Mouse (Mus musculus): ENCODE measurements at regions not wholly inside any gene's neighbourhood (a gene's known extent, or its start where the extent isn't known, plus 50 kb on each side); places are given as distances from the start of the nearest gene placed in this dataset.

DNA sequence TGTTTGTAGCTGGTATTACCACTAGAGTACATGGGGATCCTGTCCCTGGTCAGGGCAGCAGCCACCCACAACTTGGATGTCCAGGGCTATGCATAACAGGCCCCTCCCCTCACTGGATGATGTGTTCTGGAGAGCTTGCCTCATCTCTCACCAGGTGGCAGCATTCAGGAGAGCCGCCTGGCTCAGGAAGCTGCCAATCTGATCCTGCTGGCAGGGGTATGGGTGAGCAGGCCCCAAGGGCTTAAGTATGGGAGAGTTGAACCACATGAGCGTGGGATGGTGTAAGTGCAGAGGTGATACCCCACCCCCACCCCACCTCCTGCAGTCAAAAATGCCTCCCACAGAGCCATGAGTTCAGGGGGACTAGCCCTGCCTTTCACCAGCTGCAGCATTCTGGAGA is 110.0 kb upstream of the Usp24 start:
- no peak for DNase-seq
- intact Hi-C loops (cut with DNase I) = no loop called here

DNA sequence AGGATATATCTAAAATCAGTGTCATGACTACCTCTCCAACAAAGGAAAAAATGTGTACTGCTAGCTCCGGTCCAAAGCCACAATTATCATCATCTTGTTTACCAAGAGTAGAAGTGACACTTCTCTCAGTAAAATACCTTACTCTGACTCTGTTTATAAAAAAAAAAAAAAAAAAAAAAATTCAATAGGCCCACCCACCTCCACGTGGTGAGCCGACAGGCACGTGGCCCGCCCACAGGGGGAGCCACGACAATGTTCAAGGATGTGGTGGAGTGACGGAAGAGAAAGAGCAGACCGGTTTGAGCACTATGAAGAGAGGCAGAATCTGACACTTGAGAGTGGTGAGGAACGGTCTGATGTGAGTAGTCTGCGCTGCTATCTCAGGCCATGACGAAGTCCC is 106.5 kb upstream of the Usp24 start:
- no peak for DNase-seq
- intact Hi-C loops (cut with DNase I) = no loop called here

DNA sequence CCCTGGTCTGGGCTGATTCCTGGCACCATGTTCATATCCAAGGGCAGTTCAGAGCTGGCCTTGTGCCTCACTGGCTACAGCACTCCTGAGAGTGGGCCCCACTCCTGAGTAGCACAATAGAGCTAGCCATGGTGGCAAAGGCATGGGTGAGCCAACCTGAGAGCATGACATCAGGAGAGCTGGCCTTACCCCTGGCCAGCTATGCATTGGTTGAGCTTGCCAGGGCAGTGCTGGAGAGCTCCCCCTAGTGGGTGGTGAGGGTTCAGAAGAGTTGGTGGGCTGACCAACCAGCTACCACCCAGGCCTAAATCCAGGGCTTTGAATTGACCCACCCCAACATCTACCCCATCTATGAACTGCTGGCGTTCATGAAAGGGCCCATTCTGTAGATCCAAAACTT is 106.0 kb upstream of the Usp24 start:
- intact Hi-C loops (cut with DNase I) = no loop called here

DNA sequence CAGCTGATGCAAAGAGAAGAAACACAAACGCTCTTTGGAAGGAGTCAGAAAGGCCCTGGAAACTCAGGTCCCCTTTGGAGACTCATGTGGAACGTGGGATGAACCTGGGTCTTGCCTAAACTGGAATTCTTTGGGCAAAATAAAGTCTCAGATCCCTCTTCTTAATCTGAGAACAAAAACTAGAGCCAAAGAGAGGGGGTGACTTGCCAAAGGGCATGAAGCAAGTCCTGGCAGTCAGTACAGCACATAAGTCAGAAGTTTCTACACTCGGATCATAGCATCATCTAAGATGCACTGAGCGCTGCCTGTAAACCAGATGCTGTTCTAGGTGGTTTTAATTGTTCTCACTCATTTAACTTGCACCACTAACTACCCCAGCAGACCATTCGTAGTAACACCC is 101.8 kb upstream of the Usp24 start:
- no peak for DNase-seq
- intact Hi-C loops (cut with DNase I) = no loop called here

More for the DNA sequence above, 106.0 kb upstream of the Usp24 start:
- DNase-seq = no peak

DNA sequence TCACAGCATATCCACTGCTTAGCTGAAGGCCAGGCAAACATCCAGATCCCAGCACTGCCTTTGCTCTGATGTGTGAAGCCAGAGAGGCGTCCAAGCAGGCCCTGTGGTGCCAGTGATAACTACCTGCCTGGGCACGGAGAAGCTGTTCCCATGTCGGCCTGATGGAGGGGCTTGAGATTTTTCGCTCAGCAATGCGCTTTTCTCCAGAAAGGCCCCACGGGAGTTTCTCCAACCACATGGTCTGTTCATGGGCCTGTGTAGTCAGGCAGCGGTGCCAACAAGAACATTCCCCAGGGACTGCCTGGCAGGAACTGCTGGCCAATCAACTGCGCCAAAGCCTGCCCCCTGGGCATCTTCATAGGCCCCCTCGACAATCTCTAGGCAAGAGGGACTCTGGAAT is 95.4 kb upstream of the Usp24 start:
- DNase-seq = no peak
- intact Hi-C loops (cut with DNase I) = no loop called here

DNA sequence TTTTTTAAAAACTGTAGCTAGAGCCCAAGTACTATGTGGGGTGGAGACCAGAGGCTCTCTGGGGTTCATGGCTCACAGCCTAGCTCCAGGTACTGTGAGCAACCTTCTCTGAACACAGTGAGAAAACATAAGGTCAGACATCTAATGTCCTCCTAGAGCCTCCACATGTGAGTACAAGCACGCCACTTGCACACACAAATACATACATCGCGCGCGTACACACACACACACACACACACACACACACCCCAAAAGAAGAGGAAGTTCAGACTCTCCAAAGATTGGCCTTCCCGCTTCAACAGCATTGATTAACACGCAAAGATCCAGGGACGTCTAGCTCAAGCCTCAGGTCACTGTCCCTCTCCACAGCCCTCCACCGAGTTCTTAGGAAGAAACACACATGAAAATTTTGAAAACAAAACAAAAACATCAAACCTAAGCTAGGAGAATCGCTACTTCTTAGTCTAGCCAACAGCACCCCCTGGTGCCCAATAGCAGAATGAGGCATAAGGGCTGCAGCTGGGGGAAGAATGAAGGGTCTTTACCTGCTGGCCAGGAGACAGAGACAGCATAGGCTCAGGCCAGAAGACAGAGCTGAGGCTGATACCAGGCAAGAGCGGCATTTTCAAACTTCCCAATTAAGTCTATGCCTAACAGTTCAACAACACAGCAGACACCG is 90.7 kb upstream of the Usp24 start:
- DNase-seq = peak; percentile 60 to 75
- intact Hi-C loops (cut with DNase I) = loop anchor here (1.0 to 5.0 kb wide), 2 partner anchors 1073 to 1193 kb away; no protein-coding TSS in a partner anchor

DNA sequence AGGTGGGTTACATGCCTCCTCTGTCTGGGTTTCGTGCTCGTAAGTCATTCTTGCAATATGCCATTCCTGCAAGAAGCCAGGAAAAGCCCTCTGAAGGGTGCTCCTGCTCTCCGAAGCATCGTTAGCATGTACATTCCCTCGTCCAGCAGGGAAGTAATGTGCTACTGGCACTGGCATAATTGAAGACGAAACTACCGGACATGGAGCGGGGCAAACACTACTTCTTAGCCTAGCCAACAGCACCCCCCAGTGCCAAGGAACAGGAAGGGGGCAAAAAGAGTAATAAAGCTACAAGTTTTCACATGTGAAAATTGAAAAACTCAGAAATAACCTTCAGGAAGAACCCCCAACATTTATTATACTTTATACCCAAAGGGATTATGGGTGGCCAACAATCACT is 88.6 kb upstream of the Usp24 start:
- intact Hi-C loops (cut with DNase I) = loop anchor here (2.0 to 5.0 kb wide), 2 partner anchors 1195 to 1317 kb away; no protein-coding TSS in a partner anchor
- DNase-seq = no peak

DNA sequence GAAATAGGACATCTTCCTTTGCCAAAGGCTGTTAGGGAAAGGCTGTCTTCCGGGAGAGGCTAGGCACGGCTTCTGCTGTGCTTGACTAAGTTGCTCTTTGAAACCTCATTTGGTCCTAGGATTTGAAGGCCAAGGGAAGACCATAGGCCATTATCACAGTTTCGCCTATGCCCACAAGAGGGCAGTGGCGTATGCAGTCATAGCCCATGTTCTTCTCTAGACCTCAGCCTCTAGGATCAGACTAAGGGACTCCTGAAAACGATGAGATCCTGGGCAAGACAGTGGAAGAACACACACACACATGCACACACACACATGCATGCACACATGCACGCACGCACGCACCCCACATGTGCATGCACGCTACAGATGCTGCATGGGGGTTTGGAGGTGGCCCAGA is 87.5 kb upstream of the Usp24 start:
- intact Hi-C loops (cut with DNase I) = loop anchor here (1.0 to 5.0 kb wide), 2 partner anchors 148 to 1196 kb away; no protein-coding TSS in a partner anchor
- peak; percentile 81 to 88 for DNase-seq

DNA sequence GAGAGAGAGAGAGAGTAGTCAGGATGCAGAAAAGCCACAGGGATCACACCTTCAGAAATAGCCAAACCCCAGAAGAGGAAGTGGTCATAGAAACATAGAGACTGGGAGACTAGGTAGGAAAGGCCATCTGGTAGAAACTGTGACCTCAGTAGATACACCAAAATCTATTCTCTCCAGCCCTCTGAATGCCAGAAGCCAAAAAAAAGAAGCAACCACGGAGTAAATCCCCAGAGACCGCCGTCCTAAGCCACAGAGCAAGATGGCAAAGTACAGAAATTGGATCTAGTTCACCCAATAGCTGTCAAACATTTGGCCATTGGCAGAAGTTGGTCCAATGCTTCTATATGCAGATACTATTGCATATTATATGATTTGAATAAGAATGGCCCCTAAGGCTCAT is 86.5 kb upstream of the Usp24 start:
- intact Hi-C loops (cut with DNase I) = loop anchor here (5.0 kb wide), 1 partner anchor 1197 kb away; no protein-coding TSS in a partner anchor
- no peak for DNase-seq

DNA sequence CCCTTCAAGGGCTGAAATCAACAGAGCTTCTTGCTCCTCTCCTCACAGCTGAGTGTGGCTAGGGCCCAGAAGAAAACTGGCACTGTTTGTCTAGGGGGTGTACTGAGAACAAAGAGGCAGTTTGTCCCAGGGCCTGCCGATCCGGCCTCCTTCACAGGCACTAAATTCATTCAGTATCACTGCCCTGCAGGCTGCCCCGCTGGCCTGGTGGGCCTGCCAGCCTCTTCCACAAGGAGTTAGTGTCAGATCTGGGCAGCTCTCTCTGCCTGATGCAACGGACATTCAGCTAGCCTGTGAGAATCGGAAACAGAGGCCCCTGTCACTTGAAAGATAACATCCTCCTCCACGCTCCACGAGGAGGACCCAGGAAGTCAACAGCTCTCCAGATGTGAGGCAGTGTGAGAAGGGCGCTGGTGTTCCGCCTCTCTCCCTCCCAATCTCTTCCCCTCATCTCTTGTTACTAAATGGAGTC is 83.5 kb upstream of the Usp24 start:
- intact Hi-C loops (cut with DNase I) = loop anchor here (5.0 kb wide), 1 partner anchor 85 kb away; the partner anchor contains the start of gene Usp24
- peak; percentile 50 to 59 for DNase-seq

DNA sequence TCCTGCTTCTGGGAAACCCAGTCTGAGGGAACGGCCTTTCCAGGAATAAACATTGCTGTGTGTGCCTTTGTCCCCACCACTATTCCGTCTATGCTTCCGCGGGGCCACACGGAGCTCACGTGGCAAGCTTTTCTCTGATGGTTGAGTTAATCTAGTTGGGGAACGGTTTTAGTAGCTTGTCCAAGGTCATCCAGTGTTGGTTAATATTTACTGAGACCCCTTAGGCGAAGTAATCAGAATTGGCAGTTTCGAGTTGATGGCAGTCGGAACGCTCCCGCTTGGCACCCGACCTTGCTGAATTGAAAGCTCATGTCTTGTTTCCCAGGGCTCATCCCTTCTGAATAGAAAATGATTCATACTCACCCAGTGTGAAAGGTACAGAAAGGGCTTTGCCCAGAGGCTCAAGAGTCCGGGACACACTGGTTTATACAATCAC is 71.6 kb upstream of the Usp24 start:
- intact Hi-C loops (cut with DNase I) = no loop called here
- no peak for DNase-seq

DNA sequence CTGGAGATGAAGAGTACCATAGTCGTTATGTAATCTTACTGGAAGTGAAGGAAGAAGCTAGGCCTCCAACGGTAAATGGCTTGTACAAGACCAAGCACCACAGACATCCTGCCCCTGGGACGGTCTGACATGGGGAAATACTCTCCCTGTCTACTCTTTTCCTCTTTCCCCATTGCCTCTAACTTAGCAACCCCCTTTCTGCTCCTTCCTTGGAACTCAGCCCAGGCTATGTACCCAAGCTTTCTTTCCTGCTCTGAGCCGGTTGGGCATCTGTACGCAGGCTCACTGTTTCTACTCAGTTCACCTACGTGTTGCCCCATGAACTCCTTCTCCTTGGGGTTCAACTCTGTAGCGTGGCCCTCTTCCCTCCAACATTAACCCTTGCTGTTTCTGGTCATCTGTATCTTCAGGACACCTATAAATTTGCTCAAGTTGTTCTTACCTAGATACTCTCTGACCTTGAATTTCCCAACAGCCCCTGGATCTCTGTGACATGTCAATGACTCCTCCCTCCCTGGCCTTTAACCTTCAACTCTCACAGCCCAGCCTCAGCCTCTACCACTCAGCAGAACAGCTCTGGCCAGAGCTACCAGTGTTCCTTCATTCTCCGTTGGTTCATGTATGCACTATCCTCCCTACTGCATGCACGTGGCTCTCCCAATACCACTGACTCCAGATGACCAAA is 71.0 kb upstream of the Usp24 start:
- intact Hi-C loops (cut with DNase I) = no loop called here
- no peak for DNase-seq

DNA sequence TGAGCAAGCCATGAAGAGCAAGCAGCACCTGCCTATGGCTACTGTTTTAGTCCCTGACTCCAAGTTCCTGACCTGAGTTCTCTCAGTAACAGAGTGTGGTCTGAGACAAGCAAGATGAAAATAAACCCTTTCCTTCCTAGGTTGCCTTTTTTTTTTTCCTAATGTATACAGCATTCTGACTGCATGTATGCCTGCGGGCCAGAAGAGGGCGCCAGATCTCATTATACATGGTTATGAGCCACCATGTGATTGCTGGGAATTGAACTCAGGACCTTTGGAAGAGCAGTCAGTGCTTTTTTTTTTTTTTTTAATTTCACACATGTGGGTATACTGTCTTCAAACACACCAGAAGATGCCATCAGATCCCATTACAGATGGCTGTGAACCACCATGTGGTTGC is 69.3 kb upstream of the Usp24 start:
- no peak for DNase-seq
- intact Hi-C loops (cut with DNase I) = no loop called here

DNA sequence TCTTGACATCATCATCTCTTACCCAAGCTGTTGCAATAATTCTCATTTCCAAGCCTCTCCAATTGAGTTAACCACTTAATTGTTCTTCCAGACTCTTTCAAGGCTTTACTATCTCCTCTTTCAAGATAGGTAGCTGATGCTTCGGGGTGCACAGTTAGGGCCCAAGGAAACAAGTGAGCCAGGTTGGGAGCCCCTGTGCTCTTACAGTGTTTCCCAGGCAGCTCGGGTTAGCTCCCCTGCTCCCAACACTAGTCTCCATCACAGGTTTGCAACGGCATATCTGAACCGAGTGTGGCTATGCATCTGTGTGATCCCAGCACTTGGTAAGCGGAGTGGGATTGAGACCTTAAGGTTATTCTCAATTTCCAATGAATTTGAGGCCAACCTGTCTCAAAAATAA is 68.6 kb upstream of the Usp24 start:
- intact Hi-C loops (cut with DNase I) = no loop called here
- no peak for DNase-seq

DNA sequence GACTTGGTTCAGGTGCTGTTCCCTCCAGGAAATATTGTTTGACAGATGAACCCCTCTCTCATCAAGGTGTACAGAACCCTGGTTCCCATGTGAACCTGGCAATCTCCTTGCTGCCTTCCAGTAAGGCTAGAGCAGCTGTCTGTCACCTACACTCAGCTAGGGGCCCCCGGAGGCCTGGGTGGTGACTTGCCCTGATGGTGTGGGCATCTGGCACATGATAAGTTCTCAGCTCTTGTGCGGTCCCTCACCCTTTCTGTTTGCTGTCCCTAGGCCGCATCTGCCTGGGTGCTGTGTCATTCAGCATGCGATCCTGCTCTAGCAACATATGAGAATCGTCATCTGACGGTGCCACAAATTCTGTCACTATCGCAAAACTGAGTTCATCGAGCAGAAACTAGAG is 67.7 kb upstream of the Usp24 start:
- DNase-seq = no peak
- intact Hi-C loops (cut with DNase I) = no loop called here

DNA sequence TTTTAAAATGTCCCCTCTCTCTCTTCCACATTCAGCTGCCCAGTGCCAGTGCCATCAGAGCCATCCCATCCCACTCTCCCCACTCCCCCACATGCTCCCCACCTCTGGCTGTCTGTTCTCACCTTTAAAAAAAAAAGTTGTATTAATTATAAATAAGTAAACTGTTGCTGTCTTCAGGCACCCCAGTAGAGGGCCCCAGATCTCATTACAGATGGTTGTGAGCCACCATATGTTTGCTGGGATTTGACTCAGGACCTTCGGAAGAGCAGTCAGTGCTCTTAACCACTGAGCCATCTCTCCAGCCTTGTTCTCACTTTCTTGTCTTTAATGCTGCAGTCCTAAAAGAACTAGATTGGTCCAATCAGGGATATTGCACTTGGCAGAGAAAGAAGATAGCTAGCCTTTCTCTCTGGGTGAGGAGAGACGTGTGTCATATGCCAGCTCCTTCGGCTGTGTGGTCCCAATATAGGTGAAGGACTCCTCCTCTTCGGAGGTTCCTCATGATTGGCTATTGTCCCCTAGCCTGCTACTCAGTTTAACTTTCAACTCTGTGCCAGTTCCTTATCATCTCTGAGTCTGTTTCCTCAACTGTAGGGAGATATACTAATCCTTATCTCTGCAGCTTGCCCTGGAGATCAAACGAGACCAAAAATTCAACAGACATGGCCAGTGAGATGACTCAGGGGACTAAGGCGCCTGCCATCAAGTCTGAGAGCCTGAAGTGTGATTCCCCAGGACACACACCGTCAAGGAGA is 66.8 kb upstream of the Usp24 start:
- no peak for DNase-seq
- intact Hi-C loops (cut with DNase I) = no loop called here

DNA sequence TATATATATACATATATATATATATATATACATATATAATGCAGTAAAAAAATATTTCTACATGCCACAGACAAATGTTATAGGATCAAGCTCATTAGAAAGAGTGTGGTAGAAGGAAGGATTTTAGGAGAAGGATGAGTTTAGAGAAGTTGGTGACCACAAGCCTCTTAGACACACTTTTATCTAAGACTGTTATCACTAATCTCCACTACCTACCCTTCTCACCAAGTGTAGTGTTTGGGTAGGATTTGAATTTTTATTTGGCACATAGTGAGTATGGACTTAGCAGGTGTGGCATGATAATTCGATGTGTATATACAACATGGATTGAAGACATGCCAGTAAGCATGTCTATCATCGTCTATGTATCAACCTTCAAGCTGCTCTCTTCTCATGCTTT is 66.0 kb upstream of the Usp24 start:
- DNase-seq = no peak
- intact Hi-C loops (cut with DNase I) = no loop called here

DNA sequence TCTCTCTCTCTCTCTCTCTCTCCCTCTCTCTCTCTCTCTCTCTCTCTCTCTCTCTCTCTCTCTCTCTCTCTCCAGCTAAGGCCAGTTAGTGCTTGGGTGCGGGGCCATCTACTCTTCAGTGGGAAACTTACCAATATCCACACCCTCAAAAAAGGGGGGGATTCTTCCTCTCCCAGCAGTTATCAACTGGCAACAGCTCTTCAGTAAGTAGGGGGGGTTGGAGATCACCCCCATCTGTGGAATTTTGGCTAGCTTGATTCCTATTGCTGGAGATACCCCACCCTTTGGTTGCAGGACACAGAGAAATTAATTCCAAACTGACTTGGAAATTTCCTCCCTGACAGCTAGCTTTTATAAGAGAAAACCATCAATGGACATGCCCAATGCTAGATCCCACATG is 64.6 kb upstream of the Usp24 start:
- intact Hi-C loops (cut with DNase I) = no loop called here
- no peak for DNase-seq

DNA sequence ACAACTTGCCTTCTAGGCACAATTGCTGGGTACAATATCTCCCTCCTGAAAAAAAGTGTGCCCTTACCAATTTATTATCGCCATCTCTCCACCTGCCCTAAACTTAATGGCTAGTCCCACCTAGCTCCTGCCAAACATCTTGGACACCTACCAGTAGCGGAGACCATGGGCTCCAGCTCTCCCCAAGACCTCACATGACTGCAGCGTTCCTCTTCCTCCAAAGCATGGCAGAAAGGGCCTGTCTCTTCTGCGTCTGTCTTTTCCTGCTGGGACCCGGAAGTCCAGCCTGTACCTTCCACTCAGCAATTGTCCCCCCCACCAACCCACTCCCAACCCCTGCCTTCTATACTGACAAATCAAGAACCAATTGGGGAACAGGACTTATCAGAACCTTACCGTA is 63.1 kb upstream of the Usp24 start:
- intact Hi-C loops (cut with DNase I) = no loop called here
- no peak for DNase-seq

DNA sequence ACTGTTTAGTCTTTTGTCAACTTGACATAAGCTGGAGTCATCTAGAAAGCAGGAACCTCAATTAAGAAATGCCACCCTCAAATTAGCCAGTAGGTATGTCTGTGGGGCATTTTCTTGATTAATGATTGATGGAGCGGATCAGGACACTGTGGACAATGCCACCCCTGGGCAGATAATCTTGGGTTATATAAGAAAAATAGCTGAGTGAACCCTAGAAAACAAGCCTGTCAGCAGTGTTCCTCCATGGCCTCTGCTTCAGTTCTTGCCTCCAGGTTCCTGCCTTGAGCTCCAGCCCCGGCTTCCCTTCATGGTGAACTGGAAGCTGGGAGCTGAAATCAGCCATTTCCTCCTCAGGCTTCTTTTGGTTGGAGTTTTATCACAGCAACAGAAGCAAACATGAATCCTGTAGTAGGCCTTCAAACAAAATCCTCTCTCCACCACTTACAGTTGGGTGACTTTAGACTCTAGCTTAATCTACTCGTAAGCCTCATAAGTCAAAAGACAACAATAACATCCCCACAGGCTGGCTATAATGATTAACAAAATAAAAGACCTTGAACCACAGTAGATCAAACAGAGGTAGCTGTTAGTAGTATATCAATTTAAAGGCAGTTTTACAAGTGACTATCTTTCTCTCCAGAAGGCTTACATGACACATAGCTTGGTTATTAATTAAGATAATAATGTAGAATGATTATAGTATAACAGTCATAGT is 61.1 kb upstream of the Usp24 start:
- intact Hi-C loops (cut with DNase I) = no loop called here
- no peak for DNase-seq
